Mouse (Mus musculus) small intestine, adult 2 months (tissue): ENCODE measurements around the gene Rtkn.

ENCODE experiments used
- CTCF ChIP-seq: fragments of 200-500 bp; IDR thresholded peaks from 2 replicates; pipeline ENCODE4 v1.5.1; 2012; ENCODE audit warnings: low read depth, mild to moderate bottlenecking, control low read depth, inconsistent platforms, low read length, moderate library complexity, mixed read lengths; ENCODE audit not compliant: insufficient replicate concordance, insufficient read length; ENCODE audit errors: extremely low read depth
- POLR2A ChIP-seq: fragments of 200-500 bp; IDR thresholded peaks from 2 replicates; pipeline ENCODE4 v1.6.1; 2012; ENCODE audit warnings: low read depth, mild to moderate bottlenecking, control low read depth, inconsistent platforms, low read length, moderate library complexity

DNA sequence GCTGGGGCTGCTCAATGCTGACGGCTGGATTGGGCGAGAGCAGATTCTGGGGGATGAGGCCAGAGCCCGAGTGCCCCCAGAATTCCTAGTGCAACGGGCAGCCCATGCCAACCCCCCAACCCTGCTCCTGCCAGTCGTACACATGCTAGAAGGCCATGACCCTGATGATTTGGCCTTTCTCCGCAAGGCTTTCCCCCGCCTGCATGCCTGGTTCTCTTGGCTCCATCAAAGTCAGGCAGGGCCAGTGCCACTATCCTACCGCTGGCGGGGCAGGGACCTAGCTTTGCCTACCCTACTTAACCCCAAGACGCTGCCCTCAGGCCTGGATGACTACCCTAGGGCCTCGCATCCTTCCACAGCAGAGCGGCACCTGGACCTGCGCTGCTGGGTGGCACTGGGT lies 17.6 kb upstream of the Rtkn start:
- TF ChIP-seq POLR2A (no peak), CTCF (no peak)
